Mouse (Mus musculus) heart, embryonic 12.5 days (tissue): Measurements from ENCODE around the gene Lypd5. TPM values are rescaled to one million over a fixed set of nuclear protein-coding genes. Genes with fewer than 3 reads are reported as not detected.

ENCODE experiments used
- ATAC-seq: fragments of 200-750 bp; cut with Nextera tagmentation; 2 replicates; pipeline ENCODE4 v1.8.0; 2017; ENCODE audit warnings: moderate TSS enrichment, moderate library complexity; ENCODE audit not compliant: insufficient number of reproducible peaks, low FRiP score
- H3K27ac ChIP-seq: fragments of 300-500 bp; sonication (generic); 2 replicates; pipeline ENCODE4 v1.5.1; 2016; ENCODE audit warnings: mild to moderate bottlenecking, moderate library complexity; ENCODE audit not compliant: poor library complexity, severe bottlenecking
- H3K27me3 ChIP-seq: fragments of 300-500 bp; sonication (generic); replicated peaks from 2 replicates; pipeline ENCODE4 v1.6.1; 2016; ENCODE audit warnings: mild to moderate bottlenecking, moderate library complexity
- H3K36me3 ChIP-seq: fragments of 300-500 bp; sonication (generic); 2 replicates; pipeline ENCODE4 v1.6.1; 2016; ENCODE audit warnings: mild to moderate bottlenecking, moderate library complexity
- H3K4me1 ChIP-seq: fragments of 300-500 bp; sonication (generic); replicated peaks from 2 replicates; pipeline ENCODE4 v1.6.1; 2016; ENCODE audit warnings: mild to moderate bottlenecking
- H3K4me2 ChIP-seq: fragments of 300-500 bp; sonication (generic); 2 replicates; pipeline ENCODE4 v1.6.1; 2016; ENCODE audit warnings: mild to moderate bottlenecking, moderate library complexity
- H3K4me3 ChIP-seq: fragments of 300-500 bp; sonication (generic); 2 replicates; pipeline ENCODE4 v1.5.1; 2016; ENCODE audit warnings: mild to moderate bottlenecking
- H3K9ac ChIP-seq: fragments of 300-500 bp; sonication (generic); 2 replicates; pipeline ENCODE4 v1.6.1; 2016; ENCODE audit warnings: mild to moderate bottlenecking, moderate library complexity
- H3K9me3 ChIP-seq: fragments of 300-500 bp; sonication (generic); replicated peaks from 2 replicates; pipeline ENCODE4 v1.6.1; 2016; ENCODE audit warnings: mild to moderate bottlenecking, moderate library complexity
- WGBS: fragments of 180-500 bp; shearing (Covaris S2); methylation state at CpG from one replicate; pipeline ENCODE4 v1.1.7; 2016; 5-methylcytosine and 5-hydroxymethylcytosine counted together
- polyA plus RNA-seq: library from polyadenylated mRNA; unstranded; fragments of >200 nt; fragmentation: Nextera tagmentation; extraction: Ambion mirVana; gene quantifications from 2 replicates; pipeline ENCODE4 v1.2.1, GENCODE M21; 2016

The Lypd5 gene
- polyA plus RNA-seq, 1 experiment from 2014 or later: not detected

GRCm38 (mm10) chr7:24363228-24363627 lies 14.2 kb downstream of the Lypd5 start:
- Histone ChIP-seq H3K9me3 (peaks cover 10% of the 10 kb centered on the region; the same call in 1 of the 2 replicates), H3K36me3 (no peaks in the 10 kb centered on the region), H3K9ac (no peak overlapping the region), H3K27me3 (peaks cover 5% of the 10 kb centered on the region), H3K4me2 (no peak overlapping the region), H3K27ac (no peak overlapping the region), H3K4me1 (no peaks in the 10 kb centered on the region), H3K4me3 (no peak overlapping the region)
- 24% methylated on average over 7 of the region's 7 CpGs for WGBS
- no peak for ATAC-seq

DNA sequence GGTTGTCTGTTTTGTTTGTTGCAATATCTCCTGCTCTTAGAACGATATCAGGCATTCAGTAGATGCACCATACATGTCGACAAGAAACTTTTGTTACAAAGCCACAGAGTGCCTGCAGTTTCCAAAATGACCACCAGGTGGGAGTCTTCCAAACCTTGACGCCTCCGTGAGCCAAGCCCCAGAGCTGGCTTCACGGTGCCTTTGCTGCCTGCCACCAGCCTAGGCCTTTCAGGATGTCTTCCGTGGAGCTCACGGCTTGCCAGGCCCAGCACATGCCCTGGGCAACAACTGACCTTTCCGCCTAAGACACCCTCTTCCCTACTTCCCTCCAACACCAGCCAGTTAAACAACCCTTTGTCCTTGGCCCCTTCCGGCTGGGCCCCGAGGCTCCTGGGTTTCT lies 15.8 kb downstream of the Lypd5 start:
- Histone ChIP-seq H3K4me2 (no peak overlapping the region), H3K27me3 (peaks cover 11% of the 10 kb centered on the region), H3K36me3 (no peaks in the 10 kb centered on the region), H3K9ac (no peak overlapping the region), H3K9me3 (peaks cover 10% of the 10 kb centered on the region; the same call in 1 of the 2 replicates), H3K4me1 (no peaks in the 10 kb centered on the region), H3K27ac (no peak overlapping the region), H3K4me3 (no peak overlapping the region)
- 24% methylated on average over 10 of the region's 10 CpGs for WGBS
- ATAC-seq: peak; percentile 72

DNA sequence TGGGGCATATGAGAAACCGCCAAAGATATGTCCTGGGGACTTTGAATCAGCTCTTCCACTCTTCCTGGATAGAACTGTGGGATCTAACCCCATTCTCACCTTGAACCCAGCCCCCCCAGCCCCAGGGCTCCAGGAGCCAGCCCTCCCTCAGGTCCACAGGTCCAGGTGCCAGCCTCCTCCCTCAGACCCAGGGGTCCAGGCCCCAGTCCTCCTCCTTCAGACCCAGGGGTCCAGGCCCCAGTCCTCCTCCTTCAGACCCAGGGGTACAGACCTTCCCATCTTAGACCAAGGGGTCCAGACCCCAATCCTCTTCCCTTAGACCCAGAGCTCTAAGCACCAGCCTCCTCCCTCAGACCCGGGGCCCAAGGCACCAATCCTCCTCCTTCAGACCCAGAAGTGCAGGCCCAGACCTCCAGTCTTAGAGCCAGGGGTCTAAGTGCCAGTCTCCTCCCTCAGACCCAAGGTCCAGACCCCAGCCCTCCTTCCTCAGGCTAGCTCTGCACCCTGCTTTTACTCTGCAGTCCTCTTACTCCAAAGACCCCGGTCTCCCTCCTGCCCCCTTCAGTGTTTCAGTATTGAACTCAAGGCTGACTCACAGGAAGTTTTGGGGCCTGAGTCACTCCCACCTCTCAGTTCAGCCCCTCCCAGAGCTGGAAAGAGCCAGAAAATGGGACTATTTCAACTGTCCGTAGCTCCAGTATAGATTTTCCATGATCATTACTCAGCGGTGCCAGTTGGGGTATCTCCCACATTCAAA lies 16.4 kb downstream of the Lypd5 start:
- Histone ChIP-seq H3K9ac (no peak overlapping the region), H3K27ac (no peak overlapping the region), H3K9me3 (peaks cover 6% of the 10 kb centered on the region; the same call in 1 of the 2 replicates), H3K4me2 (no peak overlapping the region), H3K4me1 (0 out of 2 replicates have a peak, but pooled peaks cover 4% of the 10 kb centered on the region), H3K27me3 (peaks cover 16% of the 10 kb centered on the region), H3K4me3 (no peak overlapping the region), H3K36me3 (no peaks in the 10 kb centered on the region)
- ATAC-seq: no peak
- WGBS: 55% methylated on average over 5 of the region's 5 CpGs

DNA sequence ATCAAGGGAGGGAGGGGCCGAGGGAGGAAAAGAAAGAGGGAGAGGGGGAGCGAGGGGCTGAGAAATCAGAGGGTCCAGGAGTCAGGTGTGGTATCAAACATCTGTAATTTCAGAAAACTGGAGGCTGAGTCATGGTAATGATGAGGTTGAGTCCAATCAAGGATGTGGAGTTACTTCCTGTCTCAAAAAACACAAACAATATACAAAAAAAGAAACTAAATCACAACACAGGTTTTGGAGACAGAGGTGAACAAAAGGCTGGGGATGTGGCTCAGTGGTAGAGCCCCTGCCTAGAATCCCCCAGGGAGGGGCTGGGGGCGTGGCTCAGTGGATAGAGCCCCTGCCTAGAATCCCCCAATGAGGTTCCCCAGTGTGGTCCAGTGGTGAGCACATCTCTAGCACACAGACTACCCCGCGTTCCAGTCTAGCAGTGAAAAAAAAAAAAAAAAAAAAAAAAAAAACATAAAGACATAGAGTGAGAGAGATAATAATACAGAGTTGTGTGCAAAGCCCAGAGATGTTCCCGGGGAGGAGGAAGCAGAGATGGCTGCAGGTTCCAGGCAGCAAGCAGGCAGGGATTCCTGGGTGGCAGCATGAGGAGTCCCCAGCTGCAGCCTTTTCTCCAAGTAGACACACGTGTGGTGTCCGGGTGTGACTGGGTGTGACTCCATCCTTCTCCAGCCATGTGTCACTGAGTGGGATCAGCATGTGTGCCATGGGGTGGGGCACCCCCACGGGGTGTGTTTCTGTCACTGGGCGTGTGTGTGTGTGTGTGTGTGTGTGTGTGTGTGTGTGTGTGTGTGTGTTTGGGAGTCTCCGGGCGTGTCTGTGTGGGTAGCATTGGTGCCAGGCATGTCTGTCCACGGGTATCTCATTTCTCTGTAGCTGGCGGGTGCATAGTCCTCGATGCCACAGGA lies 18.0 kb downstream of the Lypd5 start:
- Histone ChIP-seq H3K36me3 (no peaks in the 10 kb centered on the region), H3K27me3 (peaks cover 21% of the 10 kb centered on the region), H3K27ac (no peak overlapping the region), H3K9me3 (no peaks in the 10 kb centered on the region), H3K4me1 (0 out of 2 replicates have a peak, but pooled peaks cover 4% of the 10 kb centered on the region), H3K9ac (no peak overlapping the region), H3K4me3 (no peak overlapping the region), H3K4me2 (no peak overlapping the region)
- ATAC-seq: no peak
- WGBS: 76% methylated on average over 15 of the region's 15 CpGs

DNA sequence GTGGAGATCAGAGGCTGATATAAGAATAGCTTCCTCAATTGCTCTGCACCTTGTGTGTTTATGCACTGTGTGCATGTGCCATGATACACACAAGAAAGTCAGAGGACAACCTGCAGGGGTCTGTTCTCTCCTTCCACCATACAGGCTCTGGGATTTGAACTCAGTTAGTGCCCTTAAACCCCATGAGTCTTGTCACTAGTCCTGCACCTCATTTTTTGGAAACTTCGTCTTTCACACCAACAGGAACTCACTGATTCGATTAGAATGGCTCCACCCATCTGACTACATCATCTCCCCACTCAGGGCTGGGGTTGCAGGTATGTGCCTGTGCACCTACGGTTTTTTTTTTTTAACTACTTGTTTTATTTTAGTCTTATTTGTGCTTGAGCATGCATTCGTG lies 19.2 kb downstream of the Lypd5 start:
- Histone ChIP-seq H3K27me3 (peaks cover 25% of the 10 kb centered on the region), H3K27ac (no peak overlapping the region), H3K9me3 (no peaks in the 10 kb centered on the region), H3K4me3 (no peak overlapping the region), H3K36me3 (no peaks in the 10 kb centered on the region), H3K9ac (no peak overlapping the region), H3K4me1 (peaks cover 14% of the 10 kb centered on the region), H3K4me2 (no peak overlapping the region)
- no peak for ATAC-seq
- WGBS: 55% methylated on average over 4 of the region's 4 CpGs

GRCm38 (mm10) chr7:24368946-24369345 lies 19.9 kb downstream of the Lypd5 start:
- ATAC-seq: no peak
- Histone ChIP-seq H3K4me2 (no peak overlapping the region), H3K27me3 (peaks cover 29% of the 10 kb centered on the region), H3K36me3 (no peaks in the 10 kb centered on the region), H3K9ac (no peak overlapping the region), H3K4me3 (no peak overlapping the region), H3K27ac (no peak overlapping the region), H3K4me1 (peaks cover 19% of the 10 kb centered on the region), H3K9me3 (no peaks in the 10 kb centered on the region)
- 86% methylated on average over 7 of the region's 7 CpGs for WGBS

GRCm38 (mm10) chr7:24369731-24370541 lies 20.9 kb downstream of the Lypd5 start, which contains the start of gene Kcnn4:
Gene Kcnn4 (plus strand): TSS chr7:24370263.
- H3K4me1 ChIP-seq: peaks cover 19% of the 10 kb centered on the region
- H3K27me3 ChIP-seq: peaks cover 29% of the 10 kb centered on the region
- peak; percentile 57 for ATAC-seq
- no peaks in the 10 kb centered on the region for H3K36me3 ChIP-seq
- peak within 1 kb of the TSS; percentile 30 for H3K4me3 ChIP-seq
- H3K4me2 ChIP-seq: peak within 1 kb of the TSS; percentile 50
- WGBS: 27% methylated on average over 23 of the region's 23 CpGs
- no peaks in the 10 kb centered on the region for H3K9me3 ChIP-seq
- peak within 1 kb of the TSS; percentile 75 for H3K27ac ChIP-seq
- H3K9ac ChIP-seq: peak within 1 kb of the TSS; percentile 55

DNA sequence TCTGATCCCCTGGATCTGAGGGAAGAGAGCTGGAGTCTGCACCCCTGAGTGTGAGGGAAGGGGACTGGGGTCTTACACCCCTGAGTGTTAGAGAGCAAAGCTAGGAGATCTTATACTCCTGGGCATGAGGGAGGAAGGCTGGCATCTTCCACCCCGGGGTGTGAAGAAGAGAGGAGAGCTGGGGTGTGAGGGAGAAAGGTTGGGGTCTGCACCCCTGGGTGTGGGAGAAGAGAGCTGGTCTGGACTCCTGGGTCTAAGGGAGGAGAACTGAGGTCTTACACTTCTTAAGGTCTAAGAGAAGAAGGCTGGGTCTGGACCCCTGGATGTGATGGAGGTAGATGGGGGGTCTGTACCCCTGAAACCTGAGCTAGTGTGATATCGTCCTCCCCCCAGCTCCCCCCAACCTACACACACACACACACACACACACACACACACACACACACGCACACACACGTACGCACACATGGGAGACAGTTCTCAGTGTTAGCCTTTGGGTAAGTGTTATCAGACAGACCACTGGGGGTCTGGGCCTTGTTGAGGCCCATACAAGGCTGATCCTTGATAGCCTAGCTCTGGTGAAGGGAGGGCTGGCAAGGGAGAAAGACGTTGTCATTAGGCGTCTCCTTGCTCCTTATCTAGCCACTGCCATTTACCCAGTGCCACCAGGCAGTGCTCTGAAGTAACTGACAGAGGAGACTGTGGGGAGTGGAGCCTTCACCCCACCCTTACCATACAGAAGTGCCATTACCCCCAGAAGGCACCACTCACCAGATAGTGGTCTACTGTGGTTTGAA lies 22.2 kb downstream of the Lypd5 start:
- ATAC-seq: peak; percentile 81
- Histone ChIP-seq H3K27ac (peak overlapping the region; percentile 75), H3K4me3 (peak overlapping the region; percentile 30), H3K36me3 (no peaks in the 10 kb centered on the region), H3K27me3 (peaks cover 29% of the 10 kb centered on the region), H3K9ac (peak overlapping the region; percentile 55), H3K9me3 (no peaks in the 10 kb centered on the region), H3K4me1 (peaks cover 19% of the 10 kb centered on the region), H3K4me2 (peak overlapping the region; percentile 50)
- 51% methylated on average over 7 of the region's 7 CpGs for WGBS

- Histone ChIP-seq H3K9ac (peak overlapping the region; percentile 26; the same call in 1 of the 2 replicates), H3K4me2 (peak overlapping the region; percentile 50), H3K4me1 (peaks cover 22% of the 10 kb centered on the region), H3K36me3 (no peaks in the 10 kb centered on the region), H3K4me3 (peak overlapping the region; percentile 17), H3K9me3 (no peaks in the 10 kb centered on the region), H3K27me3 (peaks cover 29% of the 10 kb centered on the region), H3K27ac (peak overlapping the region; percentile 75)
- ATAC-seq: no peak
- 51% methylated on average over 3 of the region's 3 CpGs for WGBS
Observed at GRCm38 (mm10) chr7:24371809-24372145, 22.8 kb downstream of the Lypd5 start.

GRCm38 (mm10) chr7:24372300-24372699 lies 23.3 kb downstream of the Lypd5 start:
- peaks cover 27% of the 10 kb centered on the region for H3K4me1 ChIP-seq
- peak overlapping the region; percentile 75 for H3K27ac ChIP-seq
- H3K27me3 ChIP-seq: peaks cover 29% of the 10 kb centered on the region
- peak overlapping the region; percentile 34; the same call in 1 of the 2 replicates for H3K9ac ChIP-seq
- 56% methylated on average over 4 of the region's 11 CpGs for WGBS
- no peaks in the 10 kb centered on the region for H3K36me3 ChIP-seq
- peak; percentile 62 for ATAC-seq
- H3K9me3 ChIP-seq: no peaks in the 10 kb centered on the region
- peak overlapping the region; percentile 50 for H3K4me2 ChIP-seq
- peak overlapping the region; percentile 17 for H3K4me3 ChIP-seq
